Mouse (Mus musculus): Measurements from ENCODE around the gene Rbfox1.

DNA sequence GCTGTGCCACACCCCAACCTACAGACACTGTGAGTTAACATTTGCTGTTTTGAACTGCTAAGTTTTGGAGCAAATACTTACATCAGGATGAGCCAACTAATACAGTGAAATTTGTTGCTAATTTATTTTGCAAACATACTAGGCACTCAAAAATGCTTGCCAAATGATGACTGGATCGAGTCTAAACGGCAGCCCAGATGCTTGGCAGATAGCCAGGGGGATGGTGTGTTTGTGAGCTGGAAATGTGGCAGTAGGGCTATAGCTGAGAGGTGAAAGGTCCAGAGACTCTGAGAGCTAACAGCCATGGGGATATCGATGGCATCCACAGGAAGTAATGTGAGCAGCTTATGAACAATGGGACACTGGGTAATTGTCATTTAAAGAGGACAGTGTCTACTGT is 14.8 kb upstream of the Rbfox1 start:
- no peak for TF ChIP-seq GATA1 (IDR thresholded peaks at IDR 0.05; ENCODE audit: borderline replicate concordance, low read length)
- TF ChIP-seq TAL1 (conservative IDR thresholded peaks at IDR 0.05; ENCODE audit: low read depth, low read length): no peak
- TF ChIP-seq CTCF (IDR thresholded peaks at IDR 0.05; ENCODE audit: low read depth, low read length): no peak
- no peak for TF ChIP-seq GATA2 (IDR thresholded peaks at IDR 0.05; ENCODE audit: borderline replicate concordance, low read depth, low read length)
